Mouse (Mus musculus) embryonic facial prominence, embryonic 11.5 days (tissue): ENCODE results near the gene Col25a1. TPM values are rescaled to one million over a fixed set of nuclear protein-coding genes. Genes with fewer than 3 reads are reported as not detected.

Experiments
- ATAC-seq: fragments of 200-750 bp; cut with Nextera tagmentation; replicated peaks from 2 replicates; pipeline ENCODE4 v1.8.0; 2017; ENCODE audit warnings: low read depth; ENCODE audit not compliant: insufficient number of reproducible peaks, low FRiP score, low TSS enrichment
- DNase-seq: peaks from one replicate; pipeline ENCODE4 v3.0.0-alpha.2; 2015; ENCODE audit warnings: low spot score
- H3K27ac ChIP-seq: fragments of 300-500 bp; sonication (generic); replicated peaks from 2 replicates; pipeline ENCODE4 v1.5.1; 2014; ENCODE audit warnings: mild to moderate bottlenecking, low read depth, low read length, control low read depth
- H3K27me3 ChIP-seq: fragments of 300-500 bp; sonication (generic); 2 replicates; pipeline ENCODE4 v1.6.1; 2014; ENCODE audit warnings: mild to moderate bottlenecking, low read length, moderate library complexity, mixed read lengths; ENCODE audit not compliant: control insufficient read depth, insufficient read depth
- H3K36me3 ChIP-seq: fragments of 300-500 bp; sonication (generic); replicated peaks from 2 replicates; pipeline ENCODE4 v1.6.1; 2014; ENCODE audit warnings: low read depth, mild to moderate bottlenecking, low read length, moderate library complexity, mixed read lengths; ENCODE audit not compliant: control insufficient read depth, insufficient read depth
- H3K4me1 ChIP-seq: fragments of 300-500 bp; sonication (generic); 2 replicates; pipeline ENCODE4 v1.6.1; 2014; ENCODE audit warnings: low read length, mixed read lengths; ENCODE audit not compliant: control insufficient read depth, insufficient read depth
- H3K4me2 ChIP-seq: fragments of 300-500 bp; sonication (generic); 2 replicates; pipeline ENCODE4 v1.6.1; 2014; ENCODE audit warnings: low read depth, mild to moderate bottlenecking, control low read depth, low read length, moderate library complexity
- H3K4me3 ChIP-seq: fragments of 300-500 bp; sonication (generic); 2 replicates; pipeline ENCODE4 v1.5.1; 2014; ENCODE audit warnings: low read depth, low read length, control low read depth
- H3K9ac ChIP-seq: fragments of 300-500 bp; sonication (generic); replicated peaks from 2 replicates; pipeline ENCODE4 v1.6.1; 2014; ENCODE audit warnings: mild to moderate bottlenecking, control low read depth, low read length
- H3K9me3 ChIP-seq: fragments of 300-500 bp; sonication (generic); replicated peaks from 2 replicates; pipeline ENCODE4 v1.6.1; 2016; ENCODE audit warnings: mild to moderate bottlenecking, low read length, inconsistent platforms, mixed read lengths; ENCODE audit not compliant: control insufficient read depth
- WGBS: fragments of 180-500 bp; shearing (Covaris S2); extraction: QIAGEN DNeasy Blood & Tissue Kit; methylation state at CpG from one replicate; pipeline ENCODE4 v1.1.7; 2014; 5-methylcytosine and 5-hydroxymethylcytosine counted together
- polyA plus RNA-seq: library from polyadenylated mRNA; unstranded; fragments of >200 nt; fragmentation: Nextera tagmentation; extraction: Ambion mirVana; gene quantifications from 2 replicates; pipeline ENCODE4 v1.2.1, GENCODE M21; 2014

Col25a1 gene
- polyA plus RNA-seq, 1 experiment from 2014 or later: 11.1 TPM

DNA sequence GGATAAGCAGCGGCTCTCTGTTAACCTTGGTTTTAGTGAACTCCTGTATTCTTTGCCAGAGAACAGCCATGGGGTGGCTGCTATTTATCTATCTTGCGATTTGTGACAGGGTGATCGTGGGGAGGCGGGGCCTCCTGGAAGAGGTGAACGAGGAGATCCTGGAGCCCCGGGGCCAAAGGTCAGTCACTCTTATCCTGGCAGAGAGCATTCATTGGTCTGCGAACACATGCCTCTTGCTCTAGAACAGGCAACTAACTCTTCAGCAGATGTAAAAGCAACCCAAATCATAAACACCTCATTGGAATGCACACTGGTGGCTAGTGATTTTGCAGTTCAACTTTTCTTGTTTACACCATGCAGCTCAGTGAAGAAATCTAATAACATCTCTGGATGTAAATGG is 417.8 kb downstream of the Col25a1 start:
- no peak overlapping the region for H3K9ac ChIP-seq
- H3K27me3 ChIP-seq: no peaks in the 10 kb centered on the region
- 81% methylated on average over 7 of the region's 7 CpGs for WGBS
- no peak overlapping the region for H3K4me2 ChIP-seq
- H3K27ac ChIP-seq: no peak overlapping the region
- H3K4me3 ChIP-seq: no peak overlapping the region
- H3K36me3 ChIP-seq: no peaks in the 10 kb centered on the region
- no peaks in the 10 kb centered on the region for H3K4me1 ChIP-seq
- no peaks in the 10 kb centered on the region for H3K9me3 ChIP-seq
- ATAC-seq: no peak
- DNase-seq: no peak

- Histone ChIP-seq H3K36me3 (no peaks in the 10 kb centered on the region), H3K4me1 (no peaks in the 10 kb centered on the region), H3K4me2 (no peak overlapping the region), H3K27ac (no peak overlapping the region), H3K9me3 (no peaks in the 10 kb centered on the region), H3K4me3 (no peak overlapping the region), H3K9ac (no peak overlapping the region), H3K27me3 (no peaks in the 10 kb centered on the region)
- no peak for DNase-seq
- WGBS: 67% methylated on average over 1 of the region's 1 CpGs
- no peak for ATAC-seq
Measured at GRCm38 (mm10) chr3:130556263-130556662, 425.0 kb downstream of the Col25a1 start.

DNA sequence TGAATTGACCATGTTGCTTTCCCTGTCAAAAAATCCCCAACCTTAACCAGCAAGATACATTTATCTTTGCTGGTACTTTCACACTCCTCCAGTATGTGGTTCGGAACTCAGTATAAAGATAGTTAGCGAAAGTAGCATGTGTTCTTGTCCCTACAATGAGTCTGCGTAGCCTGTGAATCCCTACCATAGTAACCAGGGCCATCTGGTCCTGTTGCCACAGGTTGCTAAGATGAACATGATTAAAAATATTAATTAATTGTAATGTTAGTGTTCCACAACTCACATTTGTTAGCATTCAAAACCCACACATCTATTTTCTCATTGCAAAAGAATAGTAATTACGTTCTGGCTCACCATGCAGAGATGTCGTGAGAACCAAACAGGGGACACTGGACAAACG is 434.3 kb downstream of the Col25a1 start:
- no peak overlapping the region for H3K4me2 ChIP-seq
- no peak overlapping the region for H3K4me3 ChIP-seq
- 95% methylated on average over 6 of the region's 6 CpGs for whole genome bisulfite sequencing
- H3K9me3 ChIP-seq: no peaks in the 10 kb centered on the region
- H3K4me1 ChIP-seq: no peaks in the 10 kb centered on the region
- no peaks in the 10 kb centered on the region for H3K36me3 ChIP-seq
- no peaks in the 10 kb centered on the region for H3K27me3 ChIP-seq
- no peak overlapping the region for H3K9ac ChIP-seq
- DNase-seq (no peak), ATAC-seq (no peak)
- no peak overlapping the region for H3K27ac ChIP-seq

DNA sequence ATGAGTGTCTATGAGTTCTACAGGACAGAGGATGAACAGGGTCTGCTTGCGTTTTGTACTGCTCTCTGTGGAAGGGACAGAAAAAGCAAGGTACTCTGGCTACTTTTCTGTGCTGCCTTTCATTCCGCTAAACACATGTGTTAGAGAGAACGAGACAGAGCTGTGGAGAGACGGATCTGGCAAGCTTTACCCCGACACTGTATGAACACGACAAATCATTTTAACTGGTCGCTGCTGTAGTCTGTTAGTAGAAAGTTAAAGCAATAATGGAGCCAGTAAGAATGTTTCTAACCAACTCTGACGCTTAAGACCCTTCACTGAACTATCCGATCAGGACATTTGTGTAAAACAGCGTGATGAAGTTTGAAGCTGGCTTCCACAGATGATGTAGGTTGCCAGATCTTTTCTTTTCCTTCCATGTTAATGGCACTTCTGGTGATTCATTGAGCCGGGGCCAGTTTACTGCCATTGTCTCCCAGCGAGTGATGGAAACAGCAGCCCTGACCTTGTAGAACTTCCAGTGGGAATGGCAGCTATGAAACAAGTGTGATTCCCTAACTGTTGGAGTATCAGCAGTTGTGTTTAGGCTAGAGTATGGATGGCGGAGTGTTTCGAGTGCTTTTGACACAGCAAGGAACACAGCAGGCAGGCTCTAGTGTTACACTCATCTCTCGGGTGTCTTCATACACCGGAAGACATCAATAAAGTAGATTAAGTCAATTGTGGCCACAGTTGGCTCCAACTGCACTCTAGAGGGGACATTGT is 437.2 kb downstream of the Col25a1 start:
- Histone ChIP-seq H3K27me3 (no peaks in the 10 kb centered on the region), H3K4me1 (no peaks in the 10 kb centered on the region), H3K9me3 (no peaks in the 10 kb centered on the region), H3K27ac (no peak overlapping the region), H3K9ac (no peak overlapping the region), H3K36me3 (no peaks in the 10 kb centered on the region), H3K4me3 (no peak overlapping the region), H3K4me2 (no peak overlapping the region)
- ATAC-seq (no peak), DNase-seq (no peak)
- 83% methylated on average over 16 of the region's 16 CpGs for WGBS

- Histone ChIP-seq H3K9ac (no peak overlapping the region), H3K9me3 (no peaks in the 10 kb centered on the region), H3K4me3 (no peak overlapping the region), H3K4me2 (no peak overlapping the region), H3K27ac (no peak overlapping the region), H3K27me3 (no peaks in the 10 kb centered on the region), H3K36me3 (no peaks in the 10 kb centered on the region), H3K4me1 (no peaks in the 10 kb centered on the region)
- ATAC-seq: no peak
- 68% methylated on average over 5 of the region's 5 CpGs for WGBS
- DNase-seq: no peak
Measured at GRCm38 (mm10) chr3:130573243-130573642, 441.9 kb downstream of the Col25a1 start.

- DNase-seq (peak; percentile 80), ATAC-seq (no peak)
- Histone ChIP-seq H3K4me1 (0 out of 2 replicates have a peak, but pooled peaks cover under 1% of the 10 kb centered on the region), H3K27ac (no peak overlapping the region), H3K4me2 (no peak overlapping the region), H3K9me3 (no peaks in the 10 kb centered on the region), H3K36me3 (no peaks in the 10 kb centered on the region), H3K9ac (no peak overlapping the region), H3K27me3 (no peaks in the 10 kb centered on the region), H3K4me3 (no peak overlapping the region)
- 29% methylated on average over 5 of the region's 5 CpGs for WGBS
Measured at GRCm38 (mm10) chr3:130574652-130575051, 443.4 kb downstream of the Col25a1 start.

- 0 out of 2 replicates have a peak, but pooled peaks cover 3% of the 10 kb centered on the region for H3K4me1 ChIP-seq
- WGBS: 58% methylated on average over 6 of the region's 6 CpGs
- no peak overlapping the region for H3K9ac ChIP-seq
- DNase-seq (peak; percentile 40), ATAC-seq (no peak)
- H3K27me3 ChIP-seq: no peaks in the 10 kb centered on the region
- no peaks in the 10 kb centered on the region for H3K36me3 ChIP-seq
- H3K27ac ChIP-seq: no peak overlapping the region
- H3K9me3 ChIP-seq: no peaks in the 10 kb centered on the region
- H3K4me3 ChIP-seq: no peak overlapping the region
- no peak overlapping the region for H3K4me2 ChIP-seq
Measured at GRCm38 (mm10) chr3:130576683-130577082, 445.4 kb downstream of the Col25a1 start.

DNA sequence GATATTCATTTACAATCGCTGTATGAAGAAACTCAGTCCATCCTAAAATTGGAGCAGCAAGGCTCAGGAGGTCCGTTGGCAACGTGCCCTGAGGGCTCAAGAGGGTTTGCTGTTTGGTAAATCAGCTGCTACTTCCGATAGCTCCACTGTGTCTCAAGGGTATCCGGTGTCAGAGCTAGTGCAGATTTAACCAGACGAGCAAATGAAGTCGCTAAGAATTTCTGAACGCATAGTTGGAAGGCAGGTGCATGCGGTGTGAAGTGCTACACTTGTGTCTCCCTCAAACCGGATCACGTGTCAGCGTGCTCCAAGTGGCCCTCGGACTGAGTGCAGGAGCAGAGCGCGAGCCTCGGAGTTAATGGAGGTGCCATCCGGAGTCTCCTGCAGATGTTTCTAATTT is 448.2 kb downstream of the Col25a1 start:
- 30% methylated on average over 17 of the region's 17 CpGs for WGBS
- ATAC-seq: no peak
- Histone ChIP-seq H3K36me3 (no peaks in the 10 kb centered on the region), H3K27me3 (no peaks in the 10 kb centered on the region), H3K27ac (no peak overlapping the region), H3K4me1 (0 out of 2 replicates have a peak, but pooled peaks cover 3% of the 10 kb centered on the region), H3K4me2 (0 out of 2 replicates have a peak overlapping the region, but pooled peaks have one; percentile 3), H3K9ac (no peak overlapping the region), H3K9me3 (no peaks in the 10 kb centered on the region), H3K4me3 (no peak overlapping the region)
- peak; percentile 60 for DNase-seq
